Mouse (Mus musculus): ENCODE measurements around the gene Spg20. TPM values are rescaled to one million over a fixed set of nuclear protein-coding genes. Genes with fewer than 3 reads are reported as not detected.

The Spg20 gene
- polyA plus RNA-seq, 1 experiment, result 12.0 TPM

DNA sequence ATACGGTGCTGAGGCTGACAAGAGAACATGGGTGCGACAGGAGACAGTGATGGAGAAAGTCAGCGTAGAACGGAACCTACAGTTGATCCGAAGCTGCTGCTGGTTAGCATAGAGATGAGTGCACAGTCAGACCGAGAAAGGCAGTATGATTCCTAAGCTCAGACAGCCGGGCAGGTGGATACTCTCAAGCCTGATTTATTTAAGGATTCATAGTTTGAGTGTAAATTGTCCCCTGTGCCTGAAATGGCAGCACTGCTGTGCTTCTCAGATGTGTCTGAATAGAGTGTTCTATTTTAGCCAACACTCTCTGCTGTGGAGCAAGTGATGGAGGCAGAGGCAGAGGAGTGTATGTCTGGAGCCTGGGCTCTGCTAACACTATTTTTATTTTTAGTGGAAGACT lies 42.3 kb downstream of the Spg20 start:
- TF ChIP-seq GATA1 (IDR thresholded peaks at IDR 0.05; ENCODE audit: low read length), result no peak

DNA sequence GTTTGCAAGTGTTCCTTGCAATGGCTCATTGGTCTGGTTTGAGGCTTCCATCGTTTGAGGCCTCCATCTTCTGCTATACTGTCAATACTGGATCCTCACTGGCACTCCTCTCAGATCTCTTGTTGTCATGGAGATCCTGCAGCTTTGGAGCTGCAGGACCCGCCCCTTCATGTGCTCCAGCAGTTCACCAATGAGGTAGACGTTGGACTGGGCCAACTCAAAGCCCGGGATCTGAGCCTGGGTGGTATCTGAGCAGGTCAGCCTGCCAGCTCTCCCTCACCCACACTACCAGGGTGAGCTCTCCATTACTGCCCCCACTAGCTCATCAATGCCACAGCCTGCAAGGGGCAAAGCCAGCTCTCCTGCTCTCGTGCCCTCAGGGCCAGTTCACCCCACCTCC lies 45.5 kb downstream of the Spg20 start:
- TF ChIP-seq GATA1 (IDR thresholded peaks at IDR 0.05; ENCODE audit: low read length), result no peak

DNA sequence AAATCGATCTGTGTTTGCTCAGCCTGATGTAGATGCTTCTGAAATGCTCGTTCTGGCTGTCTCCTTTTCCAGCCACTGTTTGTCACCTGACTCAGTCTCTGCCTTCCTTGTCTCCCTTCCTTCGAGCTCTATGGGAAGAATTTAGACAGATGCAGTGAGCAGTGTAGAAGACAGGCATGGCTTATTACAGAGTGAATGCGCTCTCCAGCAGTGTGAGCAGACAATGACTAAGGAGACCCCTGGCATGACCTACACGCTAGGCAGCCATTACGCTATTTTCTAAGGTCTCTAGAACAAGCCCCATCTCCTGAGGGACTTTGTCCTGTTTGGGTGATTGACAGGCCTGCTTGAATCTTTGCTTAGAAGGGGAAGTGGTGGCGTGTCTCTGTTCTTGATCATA lies 49.2 kb downstream of the Spg20 start:
- no peak for TF ChIP-seq GATA1 (IDR thresholded peaks at IDR 0.05; ENCODE audit: low read length)

DNA sequence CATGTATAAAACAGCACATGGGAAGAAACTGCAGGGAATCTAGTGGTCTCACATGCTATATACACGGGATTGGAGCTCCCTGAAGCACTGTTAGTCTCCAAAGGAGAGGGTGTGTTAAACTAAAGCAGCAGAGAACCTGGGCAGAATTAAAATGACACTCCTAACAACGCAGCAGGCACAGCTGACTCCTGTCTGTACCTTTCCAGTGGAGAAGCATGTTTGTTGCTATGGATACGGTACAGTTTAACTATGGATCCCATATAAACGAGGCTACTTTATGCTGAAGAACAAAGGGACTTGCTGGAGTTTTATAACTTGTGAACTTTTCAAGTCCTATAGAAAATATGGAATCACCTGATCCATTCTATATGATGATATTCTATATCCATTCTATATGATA lies 51.6 kb downstream of the Spg20 start:
- no peak for TF ChIP-seq GATA1 (IDR thresholded peaks at IDR 0.05; ENCODE audit: low read length)

DNA sequence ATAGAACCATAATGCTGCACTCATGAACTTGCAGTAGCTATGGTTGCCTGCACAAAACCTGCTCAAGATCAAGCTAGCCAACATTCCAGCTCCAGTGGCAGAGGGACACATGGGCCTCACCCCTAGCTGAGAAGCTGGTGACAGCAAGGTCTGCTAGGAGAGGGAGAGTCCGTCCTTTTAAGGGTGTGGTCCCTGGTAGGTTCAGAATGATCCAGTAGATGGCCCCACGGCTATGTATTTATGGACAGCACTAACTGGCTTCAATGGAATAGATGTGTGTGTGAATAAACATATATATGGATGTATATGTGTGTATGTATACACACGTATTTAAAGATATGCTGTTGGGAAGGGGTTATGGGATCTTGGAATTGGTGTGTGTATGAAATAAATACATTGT lies 60.6 kb downstream of the Spg20 start:
- no peak for TF ChIP-seq GATA1 (IDR thresholded peaks at IDR 0.05; ENCODE audit: low read length)

DNA sequence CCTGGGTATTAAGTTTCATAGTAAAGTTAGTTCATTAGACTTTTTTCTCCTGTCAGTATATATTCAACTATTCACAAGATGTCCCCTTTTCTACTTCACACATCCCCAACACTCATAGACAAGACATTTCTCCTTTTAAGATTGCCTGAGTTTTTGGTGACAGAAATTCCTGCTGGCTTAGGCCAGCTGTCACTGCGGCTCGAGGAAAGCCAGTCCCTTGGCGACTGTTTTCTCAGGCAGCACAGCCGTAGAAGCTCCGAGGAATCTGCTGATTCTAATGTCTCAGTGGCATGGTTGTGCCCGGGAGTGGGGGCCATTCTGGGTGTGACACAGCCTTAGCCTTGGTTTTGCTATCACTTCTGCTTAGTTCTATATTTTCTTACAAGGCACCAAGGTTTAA lies 65.4 kb downstream of the Spg20 start:
- TF ChIP-seq GATA1 (IDR thresholded peaks at IDR 0.05; ENCODE audit: low read length), result no peak

DNA sequence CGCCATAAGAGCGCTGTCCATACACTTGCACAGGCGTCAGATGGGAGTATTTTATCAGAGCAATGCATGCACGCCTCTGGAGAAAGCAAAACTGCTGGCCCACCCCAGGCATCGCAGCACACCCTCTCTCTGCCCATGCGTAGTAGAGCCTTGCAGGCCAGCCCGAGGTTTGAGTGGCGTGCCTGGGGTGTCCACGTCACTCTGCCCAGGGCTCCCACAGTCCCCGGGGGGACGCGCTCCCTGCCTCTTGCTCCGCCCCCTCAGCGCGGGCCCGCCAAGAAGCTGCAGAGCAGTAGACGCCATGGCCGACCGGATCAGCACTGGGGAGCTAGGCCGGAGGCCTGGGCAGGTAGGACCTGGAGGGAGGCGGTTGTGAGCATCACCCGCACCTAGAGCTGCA lies 69.9 kb downstream of the Spg20 start, which contains the start of gene Sohlh2:
Gene Sohlh2 (plus strand): TSS at position 263 of the 400 bp plus-strand sequence.
- no peak for TF ChIP-seq GATA1 (IDR thresholded peaks at IDR 0.05; ENCODE audit: low read length)

Other genes with a start within 250 kb of the Spg20 start
- gene Sertm1, start 196.2 kb upstream of the Spg20 start, polyA plus RNA-seq (2012), result not detected in 2 replicates
- not detected in 2 replicates for gene Ccna1, start 56.6 kb upstream of the Spg20 start, polyA plus RNA-seq (2012)
- not detected in 2 replicates for gene Ccdc169, start 25.2 kb downstream of the Spg20 start, polyA plus RNA-seq (2012)
- not detected in 2 replicates for gene Sohlh2, start 69.9 kb downstream of the Spg20 start, polyA plus RNA-seq (2012)
- not detected in 2 replicates for gene Dclk1, start 130.3 kb downstream of the Spg20 start, polyA plus RNA-seq (2012)

Measured in G1E-ER4 (cell line).